Mouse (Mus musculus) small intestine, adult 2 months (tissue): ENCODE results near the gene Clk3.

Experiments
- CTCF ChIP-seq: fragments of 200-500 bp; IDR thresholded peaks from 2 replicates; pipeline ENCODE4 v1.5.1; 2012; ENCODE audit warnings: low read depth, mild to moderate bottlenecking, control low read depth, inconsistent platforms, low read length, moderate library complexity, mixed read lengths; ENCODE audit not compliant: insufficient replicate concordance, insufficient read length; ENCODE audit errors: extremely low read depth
- POLR2A ChIP-seq: fragments of 200-500 bp; IDR thresholded peaks from 2 replicates; pipeline ENCODE4 v1.6.1; 2012; ENCODE audit warnings: low read depth, mild to moderate bottlenecking, control low read depth, inconsistent platforms, low read length, moderate library complexity

DNA sequence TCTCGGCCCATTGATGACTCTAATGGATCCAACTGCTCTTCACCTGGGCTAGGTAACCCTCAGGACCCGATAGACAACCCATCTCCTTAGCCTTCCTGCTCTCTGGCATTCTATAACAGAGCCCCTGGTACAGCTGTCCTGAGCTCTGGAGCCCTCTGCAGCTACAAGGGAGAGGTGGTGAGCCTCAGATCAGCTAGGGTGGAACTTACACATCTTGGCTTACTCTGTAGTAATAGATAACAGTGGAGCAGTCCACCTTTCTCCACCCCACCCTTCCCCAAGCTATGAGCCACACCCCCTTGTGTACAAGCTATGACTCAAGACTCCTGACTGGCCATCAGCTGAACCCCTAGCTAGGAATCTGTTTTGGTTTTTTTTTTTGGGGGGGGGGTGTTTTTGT, 5.2 kb upstream of the Clk3 start:
- TF ChIP-seq CTCF (no peak), POLR2A (no peak)
